Mouse (Mus musculus): ENCODE results near the gene Ebf1. TPM values are rescaled to one million over a fixed set of nuclear protein-coding genes. Genes with fewer than 3 reads are reported as not detected.

Gene Ebf1
- polyA plus RNA-seq, 1 experiment from 2014 or later: 41.9 TPM

GRCm38 (mm10) chr11:44701221-44701810 lies 84.2 kb downstream of the Ebf1 start:
- Histone ChIP-seq H3K36me3 (replicated peaks) (no peaks in the 10 kb centered on the region), H3K4me1 (peaks cover 45% of the 10 kb centered on the region), H3K4me3 (no peak overlapping the region), H3K27ac (replicated peaks) (peak overlapping the region; percentile 62), H3K9me3 (no peaks in the 10 kb centered on the region), H3K27me3 (replicated peaks; ENCODE audit: low read depth, poor library complexity, severe bottlenecking) (no peaks in the 10 kb centered on the region)
- DNase-seq (ENCODE audit: low spot score): peak; percentile 12
- WGBS: 50% methylated on average over 11 of the region's 11 CpGs

- Histone ChIP-seq H3K36me3 (replicated peaks) (no peaks in the 10 kb centered on the region), H3K9me3 (no peaks in the 10 kb centered on the region), H3K4me3 (no peak overlapping the region), H3K4me1 (peaks cover 45% of the 10 kb centered on the region), H3K27ac (replicated peaks) (no peak overlapping the region; the same call in 1 of the 2 replicates), H3K27me3 (replicated peaks; ENCODE audit: low read depth, poor library complexity, severe bottlenecking) (no peaks in the 10 kb centered on the region)
- no peak for DNase-seq (ENCODE audit: low spot score)
- WGBS: 36% methylated on average over 1 of the region's 1 CpGs
These were observed 84.7 kb downstream of the Ebf1 start for GRCm38 (mm10) chr11:44701864-44702263.

- Histone ChIP-seq H3K4me3 (no peak overlapping the region), H3K36me3 (replicated peaks) (no peaks in the 10 kb centered on the region), H3K27me3 (replicated peaks; ENCODE audit: low read depth, poor library complexity, severe bottlenecking) (no peaks in the 10 kb centered on the region), H3K4me1 (peaks cover 45% of the 10 kb centered on the region), H3K27ac (replicated peaks) (no peak overlapping the region), H3K9me3 (no peaks in the 10 kb centered on the region)
- WGBS: 87% methylated on average over 8 of the region's 8 CpGs
- no peak for DNase-seq (ENCODE audit: low spot score)
These were observed 85.8 kb downstream of the Ebf1 start for GRCm38 (mm10) chr11:44702716-44703486.

GRCm38 (mm10) chr11:44703951-44704350 lies 86.8 kb downstream of the Ebf1 start:
- H3K4me1 ChIP-seq: peaks cover 47% of the 10 kb centered on the region
- DNase-seq (ENCODE audit: low spot score): no peak
- H3K36me3 ChIP-seq (replicated peaks): no peaks in the 10 kb centered on the region
- H3K9me3 ChIP-seq: no peaks in the 10 kb centered on the region
- no peak overlapping the region for H3K4me3 ChIP-seq
- H3K27ac ChIP-seq (replicated peaks): no peak overlapping the region
- WGBS: 92% methylated on average over 5 of the region's 5 CpGs
- H3K27me3 ChIP-seq (replicated peaks; ENCODE audit: low read depth, poor library complexity, severe bottlenecking): no peaks in the 10 kb centered on the region

GRCm38 (mm10) chr11:44705811-44706210 lies 88.7 kb downstream of the Ebf1 start:
- Histone ChIP-seq H3K4me3 (no peak overlapping the region), H3K9me3 (no peaks in the 10 kb centered on the region), H3K36me3 (replicated peaks) (no peaks in the 10 kb centered on the region), H3K4me1 (peaks cover 49% of the 10 kb centered on the region), H3K27ac (replicated peaks) (0 out of 2 replicates have a peak overlapping the region, but pooled peaks have one; percentile 15), H3K27me3 (replicated peaks; ENCODE audit: low read depth, poor library complexity, severe bottlenecking) (no peaks in the 10 kb centered on the region)
- WGBS: 85% methylated on average over 1 of the region's 1 CpGs
- DNase-seq (ENCODE audit: low spot score): no peak

- no peak for DNase-seq (ENCODE audit: low spot score)
- Histone ChIP-seq H3K36me3 (replicated peaks) (no peaks in the 10 kb centered on the region), H3K9me3 (no peaks in the 10 kb centered on the region), H3K27me3 (replicated peaks; ENCODE audit: low read depth, poor library complexity, severe bottlenecking) (no peaks in the 10 kb centered on the region), H3K4me3 (no peak overlapping the region), H3K27ac (replicated peaks) (0 out of 2 replicates have a peak overlapping the region, but pooled peaks have one; percentile 15), H3K4me1 (peaks cover 50% of the 10 kb centered on the region)
- 75% methylated on average over 2 of the region's 2 CpGs for WGBS
These were observed 89.3 kb downstream of the Ebf1 start for GRCm38 (mm10) chr11:44706386-44706785.

GRCm38 (mm10) chr11:44707381-44708289 lies 90.5 kb downstream of the Ebf1 start:
- WGBS: 5% methylated on average over 13 of the region's 13 CpGs
- H3K4me1 ChIP-seq: peaks cover 51% of the 10 kb centered on the region
- H3K4me3 ChIP-seq: peak overlapping the region; percentile 34
- peak; percentile 75 for DNase-seq (ENCODE audit: low spot score)
- H3K9me3 ChIP-seq: no peaks in the 10 kb centered on the region
- no peaks in the 10 kb centered on the region for H3K36me3 ChIP-seq (replicated peaks)
- no peaks in the 10 kb centered on the region for H3K27me3 ChIP-seq (replicated peaks; ENCODE audit: low read depth, poor library complexity, severe bottlenecking)
- H3K27ac ChIP-seq (replicated peaks): peak overlapping the region; percentile 81

- Histone ChIP-seq H3K9me3 (no peaks in the 10 kb centered on the region), H3K36me3 (replicated peaks) (no peaks in the 10 kb centered on the region), H3K27ac (replicated peaks) (peak overlapping the region; percentile 81), H3K27me3 (replicated peaks; ENCODE audit: low read depth, poor library complexity, severe bottlenecking) (no peaks in the 10 kb centered on the region), H3K4me1 (peaks cover 57% of the 10 kb centered on the region), H3K4me3 (no peak overlapping the region)
- DNase-seq (ENCODE audit: low spot score): no peak
- 68% methylated on average over 6 of the region's 6 CpGs for WGBS
These were observed 91.2 kb downstream of the Ebf1 start for GRCm38 (mm10) chr11:44708290-44708685.

- no peak for DNase-seq (ENCODE audit: low spot score)
- Histone ChIP-seq H3K27me3 (replicated peaks; ENCODE audit: low read depth, poor library complexity, severe bottlenecking) (no peaks in the 10 kb centered on the region), H3K9me3 (no peaks in the 10 kb centered on the region), H3K4me1 (peaks cover 60% of the 10 kb centered on the region), H3K27ac (replicated peaks) (no peak overlapping the region), H3K4me3 (no peak overlapping the region), H3K36me3 (replicated peaks) (no peaks in the 10 kb centered on the region)
These were observed 92.0 kb downstream of the Ebf1 start for GRCm38 (mm10) chr11:44709073-44709618.

- Histone ChIP-seq H3K27ac (replicated peaks) (peak overlapping the region; percentile 57), H3K4me3 (no peak overlapping the region), H3K27me3 (replicated peaks; ENCODE audit: low read depth, poor library complexity, severe bottlenecking) (no peaks in the 10 kb centered on the region), H3K4me1 (peaks cover 60% of the 10 kb centered on the region), H3K36me3 (replicated peaks) (no peaks in the 10 kb centered on the region), H3K9me3 (no peaks in the 10 kb centered on the region)
- no peak for DNase-seq (ENCODE audit: low spot score)
- 71% methylated on average over 6 of the region's 6 CpGs for WGBS
These were observed 92.8 kb downstream of the Ebf1 start for GRCm38 (mm10) chr11:44709869-44710460.

- Histone ChIP-seq H3K9me3 (no peaks in the 10 kb centered on the region), H3K27me3 (replicated peaks; ENCODE audit: low read depth, poor library complexity, severe bottlenecking) (no peaks in the 10 kb centered on the region), H3K4me3 (no peak overlapping the region), H3K27ac (replicated peaks) (no peak overlapping the region), H3K4me1 (peaks cover 63% of the 10 kb centered on the region), H3K36me3 (replicated peaks) (no peaks in the 10 kb centered on the region)
- no peak for DNase-seq (ENCODE audit: low spot score)
These were observed 93.7 kb downstream of the Ebf1 start for GRCm38 (mm10) chr11:44710861-44711260.

- Histone ChIP-seq H3K27me3 (replicated peaks; ENCODE audit: low read depth, poor library complexity, severe bottlenecking) (no peaks in the 10 kb centered on the region), H3K4me3 (no peak overlapping the region), H3K9me3 (no peaks in the 10 kb centered on the region), H3K4me1 (peaks cover 49% of the 10 kb centered on the region), H3K36me3 (replicated peaks) (no peaks in the 10 kb centered on the region), H3K27ac (replicated peaks) (no peak overlapping the region)
- WGBS: 92% methylated on average over 5 of the region's 5 CpGs
- DNase-seq (ENCODE audit: low spot score): no peak
These were observed 97.1 kb downstream of the Ebf1 start for GRCm38 (mm10) chr11:44714188-44714587.

Data from embryonic facial prominence, embryonic 10.5 days (tissue).